Mouse (Mus musculus) bone marrow macrophage, adult 2 months (primary cell): ENCODE data around the gene Npas3.

ENCODE experiments used
- CTCF ChIP-seq: IDR thresholded peaks from 2 replicates; pipeline ENCODE4 v1.5.1; 2012; ENCODE audit warnings: low read depth, mild to moderate bottlenecking, low read length, moderate library complexity
- POLR2A ChIP-seq: IDR thresholded peaks from 2 replicates; pipeline ENCODE4 v1.6.1; 2012; ENCODE audit warnings: mild to moderate bottlenecking, low read depth, low read length, borderline replicate concordance

DNA sequence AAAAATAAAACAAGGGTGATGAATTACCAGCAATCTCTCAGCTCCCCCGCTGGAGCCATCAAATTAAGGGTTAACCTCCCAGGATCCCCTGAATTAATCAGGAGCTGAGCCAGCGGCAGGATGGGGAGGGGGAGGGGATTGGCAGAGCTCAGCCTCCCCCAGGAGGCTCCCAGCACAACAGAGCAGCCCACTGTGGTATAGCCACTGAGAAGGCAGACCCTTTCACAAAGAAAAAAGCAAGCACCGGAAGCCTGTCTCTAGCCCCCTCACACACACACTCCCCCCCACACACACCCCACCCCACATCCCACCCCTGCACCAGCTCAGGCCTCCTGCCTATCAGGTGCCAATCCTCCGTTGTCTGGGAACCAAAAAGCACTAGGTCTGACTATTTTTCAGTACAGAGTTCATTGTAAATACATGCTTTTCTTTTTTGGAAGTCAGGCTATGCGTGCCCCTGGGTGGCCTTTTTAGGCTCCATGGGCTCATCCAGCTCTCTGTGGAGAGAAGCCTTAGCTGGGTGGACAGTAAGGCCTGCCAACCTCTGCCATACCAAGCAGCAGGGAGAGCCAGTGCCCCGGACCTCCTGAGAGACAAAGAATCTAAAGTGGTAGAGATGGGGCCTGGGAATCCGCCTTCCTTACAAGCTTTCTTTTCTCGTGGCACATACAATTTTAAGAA is 786.3 kb downstream of the Npas3 start:
- TF ChIP-seq CTCF (no peak), POLR2A (no peak)
